Mouse (Mus musculus): ENCODE data around the gene Sp6. TPM values are rescaled to one million over a fixed set of nuclear protein-coding genes. Genes with fewer than 3 reads are reported as not detected.
A peak's percentile ranks its signal among the peaks of the same experiment; 100 is the strongest.

Sp6 gene
- polyA plus RNA-seq, 1 experiment from 2014 or later, result 22.0 TPM

GRCm38 (mm10) chr11:97050216-97050943 is 37.2 kb downstream of the Sp6 start, which contains the start of gene Osbpl7:
Gene Osbpl7 (plus strand): TSS chr11:97050628.
- peak within 1 kb of the TSS; percentile 77 for H3K27ac ChIP-seq (replicated peaks)
- ATAC-seq (ENCODE audit: low FRiP score, low TSS enrichment) (peak; percentile 64), DNase-seq (ENCODE audit: low spot score) (peak; percentile 81)
- H3K36me3 ChIP-seq (ENCODE audit: control insufficient read depth, insufficient read depth, low read length), result peaks cover 13% of the 10 kb centered on the region
- 6% methylated on average over 18 of the region's 18 CpGs for WGBS
- peak within 1 kb of the TSS; percentile 78 for H3K9ac ChIP-seq (ENCODE audit: low read length)
- peak within 1 kb of the TSS; percentile 81 for H3K4me2 ChIP-seq (replicated peaks; ENCODE audit: low read depth)
- TF ChIP-seq CTCF (IDR thresholded peaks at IDR 0.05; ENCODE audit: low read depth), result peak; percentile 66
- no peak for TF ChIP-seq EP300 (optimal IDR thresholded peaks at IDR 0.05)
- H3K4me3 ChIP-seq (ENCODE audit: low read depth, low read length), result peak within 1 kb of the TSS; percentile 69
- no peaks in the 10 kb centered on the region for H3K27me3 ChIP-seq (ENCODE audit: control insufficient read depth, insufficient read depth, low read length)
- no peaks in the 10 kb centered on the region for H3K9me3 ChIP-seq (ENCODE audit: control insufficient read depth, low read length)
- peaks cover 5% of the 10 kb centered on the region for H3K4me1 ChIP-seq (replicated peaks; ENCODE audit: control insufficient read depth, insufficient read depth)

DNA sequence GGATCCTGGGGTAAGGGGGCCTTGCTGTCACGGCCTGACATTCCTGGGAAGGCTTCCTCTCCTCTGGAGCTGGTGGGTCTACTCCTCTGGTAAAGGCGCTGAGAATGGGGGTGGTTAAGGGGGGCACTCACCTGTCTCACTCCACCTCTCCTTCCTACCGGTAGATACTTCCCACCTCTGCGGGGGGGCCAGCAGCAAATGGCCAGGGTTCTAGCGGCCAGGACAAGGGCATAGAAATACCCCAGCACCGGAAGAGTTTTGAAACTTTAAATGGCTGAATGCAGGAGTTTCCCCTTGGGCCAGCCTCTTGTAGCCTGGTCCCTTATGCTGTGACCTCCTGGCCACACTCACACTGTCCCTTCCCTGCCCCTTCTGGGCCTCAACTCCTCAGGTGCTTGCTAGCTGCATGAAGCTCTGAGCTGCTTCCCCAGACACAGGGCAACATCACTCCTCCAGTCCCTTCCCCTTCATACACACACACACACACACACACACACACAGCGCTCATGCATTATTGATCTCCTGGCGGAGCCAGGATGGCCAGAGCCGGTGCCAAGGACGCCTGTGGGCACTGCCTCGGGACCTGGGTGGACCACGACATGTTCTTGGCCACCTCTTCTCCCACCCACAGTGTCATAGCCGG is 37.9 kb downstream of the Sp6 start:
- DNase-seq (ENCODE audit: low spot score) (peak; percentile 56), ATAC-seq (ENCODE audit: low FRiP score, low TSS enrichment) (0 out of 2 replicates have a peak, but pooled peaks have one; percentile 3)
- TF ChIP-seq EP300 (optimal IDR thresholded peaks at IDR 0.05) (no peak), CTCF (IDR thresholded peaks at IDR 0.05; ENCODE audit: low read depth) (no peak)
- Histone ChIP-seq H3K4me3 (ENCODE audit: low read depth, low read length) (peak overlapping the region; percentile 69), H3K4me2 (replicated peaks; ENCODE audit: low read depth) (peak overlapping the region; percentile 81), H3K36me3 (ENCODE audit: control insufficient read depth, insufficient read depth, low read length) (peaks cover 14% of the 10 kb centered on the region), H3K27me3 (ENCODE audit: control insufficient read depth, insufficient read depth, low read length) (no peaks in the 10 kb centered on the region), H3K9ac (ENCODE audit: low read length) (peak overlapping the region; percentile 78), H3K27ac (replicated peaks) (peak overlapping the region; percentile 77), H3K4me1 (replicated peaks; ENCODE audit: control insufficient read depth, insufficient read depth) (peaks cover 5% of the 10 kb centered on the region), H3K9me3 (ENCODE audit: control insufficient read depth, low read length) (no peaks in the 10 kb centered on the region)
- WGBS, result 25% methylated on average over 13 of the region's 13 CpGs

GRCm38 (mm10) chr11:97052219-97052646 is 39.0 kb downstream of the Sp6 start:
- peaks cover 10% of the 10 kb centered on the region for H3K36me3 ChIP-seq (ENCODE audit: control insufficient read depth, insufficient read depth, low read length)
- H3K27me3 ChIP-seq (ENCODE audit: control insufficient read depth, insufficient read depth, low read length), result no peaks in the 10 kb centered on the region
- peak overlapping the region; percentile 78 for H3K9ac ChIP-seq (ENCODE audit: low read length)
- peak overlapping the region; percentile 77; the same call in 1 of the 2 replicates for H3K27ac ChIP-seq (replicated peaks)
- DNase-seq (ENCODE audit: low spot score), result peak; percentile 90
- H3K4me3 ChIP-seq (ENCODE audit: low read depth, low read length), result peak overlapping the region; percentile 69
- no peaks in the 10 kb centered on the region for H3K9me3 ChIP-seq (ENCODE audit: control insufficient read depth, low read length)
- WGBS, result 15% methylated on average over 11 of the region's 11 CpGs
- TF ChIP-seq EP300 (optimal IDR thresholded peaks at IDR 0.05) (no peak), CTCF (IDR thresholded peaks at IDR 0.05; ENCODE audit: low read depth) (no peak)
- H3K4me1 ChIP-seq (replicated peaks; ENCODE audit: control insufficient read depth, insufficient read depth), result peaks cover 5% of the 10 kb centered on the region
- H3K4me2 ChIP-seq (replicated peaks; ENCODE audit: low read depth), result peak overlapping the region; percentile 81
- peak; percentile 85 for ATAC-seq (ENCODE audit: low FRiP score, low TSS enrichment)

GRCm38 (mm10) chr11:97063274-97063920 is 50.2 kb downstream of the Sp6 start:
- DNase-seq (ENCODE audit: low spot score), result no peak

DNA sequence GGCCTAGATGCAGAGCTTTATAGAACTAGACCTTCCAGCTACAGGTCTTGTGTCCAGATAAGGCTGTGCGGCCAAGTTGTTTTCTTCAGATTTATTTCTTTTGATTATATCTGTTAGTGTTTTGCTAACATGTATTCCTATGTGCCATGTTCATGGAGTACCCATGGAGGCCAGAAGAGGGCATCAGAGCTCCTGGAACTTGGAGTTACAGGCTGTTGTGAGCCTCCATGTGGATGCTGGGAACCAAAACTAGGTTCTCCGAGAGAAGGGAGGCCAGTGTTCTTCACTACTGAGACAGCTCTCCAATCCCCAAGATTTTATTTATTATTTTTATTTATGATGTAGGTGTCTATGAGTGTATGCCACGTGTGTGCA is 50.7 kb downstream of the Sp6 start:
- H3K27ac ChIP-seq (replicated peaks), result peak overlapping the region; percentile 53; the same call in 1 of the 2 replicates
- TF ChIP-seq EP300 (optimal IDR thresholded peaks at IDR 0.05) (no peak), CTCF (IDR thresholded peaks at IDR 0.05; ENCODE audit: low read depth) (peak; percentile 54)
- no peak for DNase-seq (ENCODE audit: low spot score)
- no peak overlapping the region for H3K9ac ChIP-seq (ENCODE audit: low read length)
- no peak overlapping the region for H3K4me3 ChIP-seq (ENCODE audit: low read depth, low read length)
- WGBS, result 86% methylated on average over 3 of the region's 3 CpGs
- H3K4me1 ChIP-seq (replicated peaks; ENCODE audit: control insufficient read depth, insufficient read depth), result no peaks in the 10 kb centered on the region
- no peak for ATAC-seq (ENCODE audit: low FRiP score, low TSS enrichment)
- peaks cover 21% of the 10 kb centered on the region for H3K36me3 ChIP-seq (ENCODE audit: control insufficient read depth, insufficient read depth, low read length)
- no peaks in the 10 kb centered on the region for H3K27me3 ChIP-seq (ENCODE audit: control insufficient read depth, insufficient read depth, low read length)
- no peaks in the 10 kb centered on the region for H3K9me3 ChIP-seq (ENCODE audit: control insufficient read depth, low read length)
- H3K4me2 ChIP-seq (replicated peaks; ENCODE audit: low read depth), result no peak overlapping the region

More at GRCm38 (mm10) chr11:97063274-97063920, 50.2 kb downstream of the Sp6 start:
- peak overlapping the region; percentile 53; the same call in 1 of the 2 replicates for H3K27ac ChIP-seq (replicated peaks)
- no peaks in the 10 kb centered on the region for H3K4me1 ChIP-seq (replicated peaks; ENCODE audit: control insufficient read depth, insufficient read depth)
- no peak overlapping the region for H3K4me2 ChIP-seq (replicated peaks; ENCODE audit: low read depth)
- 53% methylated on average over 9 of the region's 9 CpGs for WGBS
- no peaks in the 10 kb centered on the region for H3K27me3 ChIP-seq (ENCODE audit: control insufficient read depth, insufficient read depth, low read length)
- H3K9me3 ChIP-seq (ENCODE audit: control insufficient read depth, low read length), result no peaks in the 10 kb centered on the region
- TF ChIP-seq CTCF (IDR thresholded peaks at IDR 0.05; ENCODE audit: low read depth) (no peak), EP300 (optimal IDR thresholded peaks at IDR 0.05) (no peak)
- ATAC-seq (ENCODE audit: low FRiP score, low TSS enrichment), result no peak
- H3K36me3 ChIP-seq (ENCODE audit: control insufficient read depth, insufficient read depth, low read length), result peaks cover 20% of the 10 kb centered on the region
- H3K9ac ChIP-seq (ENCODE audit: low read length), result no peak overlapping the region
- H3K4me3 ChIP-seq (ENCODE audit: low read depth, low read length), result no peak overlapping the region
